Mouse (Mus musculus) myocyte (in vitro differentiated cells): ENCODE measurements around the gene Mak. TPM values are rescaled to one million over a fixed set of nuclear protein-coding genes. Genes with fewer than 3 reads are reported as not detected.

Experiments
- H3K27me3 ChIP-seq: one replicate; pipeline ENCODE4 v1.6.1; 2011; ENCODE audit not compliant: control insufficient read depth, insufficient read depth, insufficient read length
- H3K36me3 ChIP-seq: one replicate; pipeline ENCODE4 v1.6.1; 2011; ENCODE audit not compliant: control insufficient read depth, insufficient read depth
- H3K4me2 ChIP-seq: one replicate; pipeline ENCODE4 v1.6.1; 2011; ENCODE audit warnings: low read depth, control low read depth
- H3K4me3 ChIP-seq: one replicate; pipeline ENCODE4 v1.5.1; 2011; ENCODE audit warnings: mild to moderate bottlenecking, control low read depth, moderate library complexity
- H3K79me2 ChIP-seq: one replicate; pipeline ENCODE4 v1.6.1; 2011; ENCODE audit not compliant: control insufficient read depth, insufficient read depth
- H3ac ChIP-seq: one replicate; pipeline ENCODE4 v1.6.1; 2011; ENCODE audit not compliant: control insufficient read depth, insufficient read length
- CEBPB ChIP-seq: IDR thresholded peaks from 2 replicates; pipeline ENCODE4 v1.6.1; 2011; ENCODE audit warnings: mild to moderate bottlenecking, moderate library complexity; ENCODE audit not compliant: poor library complexity, insufficient read depth, severe bottlenecking
- E2F4 ChIP-seq: IDR thresholded peaks from one replicate; pipeline ENCODE4 v1.6.1; 2011; ENCODE audit warnings: mild to moderate bottlenecking, control low read depth, moderate library complexity; ENCODE audit not compliant: insufficient read depth
- MAX ChIP-seq: IDR thresholded peaks from one replicate; pipeline ENCODE4 v1.6.1; 2011; ENCODE audit warnings: low read depth, mild to moderate bottlenecking, control low read depth
- MYOD1 ChIP-seq, 3 experiments: IDR thresholded peaks; one replicate each; pipeline ENCODE4 v1.6.1; 2011; ENCODE audit warnings: control low read depth in 2 of 3, low read depth in 2 of 3, mild to moderate bottlenecking in 2 of 3, moderate library complexity in 1 of 3; ENCODE audit not compliant: insufficient read length in 2 of 3, control insufficient read depth in 1 of 3
- MYOG ChIP-seq, 3 experiments: IDR thresholded peaks; one replicate each; pipeline ENCODE4 v1.6.1; 2011; ENCODE audit warnings: control low read depth in 2 of 3, low read depth in 2 of 3, mild to moderate bottlenecking in 2 of 3; ENCODE audit not compliant: insufficient read length in 2 of 3, control insufficient read depth in 1 of 3, insufficient read depth in 1 of 3
- POLR2A ChIP-seq: IDR thresholded peaks from one replicate; pipeline ENCODE4 v1.6.1; 2011; ENCODE audit warnings: low read depth, mild to moderate bottlenecking, control low read depth, moderate library complexity; ENCODE audit not compliant: insufficient read length
- POLR2AphosphoS2 ChIP-seq: IDR thresholded peaks from one replicate; pipeline ENCODE4 v1.6.1; 2011; ENCODE audit warnings: low read depth, control low read depth; ENCODE audit not compliant: insufficient read length
- REST ChIP-seq: IDR thresholded peaks from one replicate; pipeline ENCODE4 v1.6.1; 2011; ENCODE audit warnings: mild to moderate bottlenecking, control low read depth, moderate library complexity; ENCODE audit not compliant: insufficient read depth, insufficient read length
- SRF ChIP-seq: IDR thresholded peaks from one replicate; pipeline ENCODE4 v1.6.1; 2011; ENCODE audit warnings: low read depth; ENCODE audit not compliant: control insufficient read depth, insufficient read length
- TCF12 ChIP-seq: IDR thresholded peaks from one replicate; pipeline ENCODE4 v1.6.1; 2011; ENCODE audit warnings: mild to moderate bottlenecking, control low read depth; ENCODE audit not compliant: poor library complexity, insufficient read depth, severe bottlenecking
- TCF3 ChIP-seq: IDR thresholded peaks from one replicate; pipeline ENCODE4 v1.6.1; 2011; ENCODE audit warnings: low read depth, control low read depth; ENCODE audit not compliant: insufficient read length
- USF1 ChIP-seq: IDR thresholded peaks from one replicate; pipeline ENCODE4 v1.6.1; 2011; ENCODE audit warnings: low read depth, mild to moderate bottlenecking, control low read depth, moderate library complexity
- polyA plus RNA-seq: library from polyadenylated mRNA; unstranded; fragments of >200 nt; fragmentation: generic; extraction: Trizol; gene quantifications from one replicate; pipeline ENCODE4 v1.2.1, GENCODE M21; 2012; ENCODE audit warnings: missing spikeins

Gene Mak
- polyA plus RNA-seq, 1 experiment = 0.01 TPM

- Histone ChIP-seq H3K4me2 (peak overlapping the region; percentile 66), H3K27me3 (no peaks in the 10 kb centered on the region), H3ac (no peak overlapping the region), H3K4me3 (peak overlapping the region; percentile 54), H3K79me2 (peaks cover 11% of the 10 kb centered on the region), H3K36me3 (peaks cover 5% of the 10 kb centered on the region)
- TF ChIP-seq CEBPB (no peak), MYOD1 (IDR thresholded peaks at IDR 0.05; ENCODE audit: control insufficient read depth in 1 of 3, insufficient read length in 2 of 3, low read depth in 2 of 3) (no peak), REST (no peak), TCF3 (no peak), E2F4 (no peak)
Measured at GRCm38 (mm10) chr13:41017832-41018231, 61.7 kb downstream of the Mak start.

- Histone ChIP-seq H3K36me3 (peaks cover 12% of the 10 kb centered on the region), H3K79me2 (peaks cover 11% of the 10 kb centered on the region), H3ac (peak overlapping the region; percentile 45), H3K4me2 (peak overlapping the region; percentile 66), H3K27me3 (no peaks in the 10 kb centered on the region), H3K4me3 (peak overlapping the region; percentile 54)
- no peak for TF ChIP-seq E2F4
- TF ChIP-seq CEBPB = no peak
- TF ChIP-seq POLR2A = no peak
- TF ChIP-seq SRF = no peak
- no peak for TF ChIP-seq POLR2AphosphoS2
- TF ChIP-seq TCF3 = no peak
- no peak for TF ChIP-seq MYOD1 (IDR thresholded peaks at IDR 0.05; ENCODE audit: control insufficient read depth in 1 of 3, insufficient read length in 2 of 3, low read depth in 2 of 3)
- TF ChIP-seq REST = no peak
- no peak for TF ChIP-seq TCF12
- no peak for TF ChIP-seq MAX
- TF ChIP-seq MYOG (IDR thresholded peaks at IDR 0.05; ENCODE audit: control insufficient read depth in 1 of 3, insufficient read depth in 1 of 3, insufficient read length in 2 of 3, low read depth in 2 of 3) = no peak
- TF ChIP-seq USF1 = no peak
Measured at GRCm38 (mm10) chr13:41016797-41017405, 62.6 kb downstream of the Mak start.

GRCm38 (mm10) chr13:41015829-41016634, 63.5 kb downstream of the Mak start, which contains the start of gene Tmem14c:
Gene Tmem14c (plus strand): TSS chr13:41016292.
- peak within 1 kb of the TSS; percentile 54 for H3K4me3 ChIP-seq
- H3K4me2 ChIP-seq = peak within 1 kb of the TSS; percentile 76
- H3K36me3 ChIP-seq = peaks cover 15% of the 10 kb centered on the region
- peaks cover 11% of the 10 kb centered on the region for H3K79me2 ChIP-seq
- peak within 1 kb of the TSS; percentile 45 for H3ac ChIP-seq
- TF ChIP-seq USF1 (no peak), POLR2AphosphoS2 (peak; percentile 98), E2F4 (no peak), MAX (no peak), CEBPB (no peak), TCF12 (no peak), MYOD1 (IDR thresholded peaks at IDR 0.05; ENCODE audit: control insufficient read depth in 1 of 3, insufficient read length in 2 of 3, low read depth in 2 of 3) (no peak), MYOG (IDR thresholded peaks at IDR 0.05; ENCODE audit: control insufficient read depth in 1 of 3, insufficient read depth in 1 of 3, insufficient read length in 2 of 3, low read depth in 2 of 3) (no peak), REST (no peak), POLR2A (peak; percentile 96), TCF3 (no peak), SRF (peak; percentile 59)
- no peaks in the 10 kb centered on the region for H3K27me3 ChIP-seq

GRCm38 (mm10) chr13:41008946-41009345, 70.6 kb downstream of the Mak start:
- Histone ChIP-seq H3K4me2 (no peak overlapping the region), H3ac (no peak overlapping the region), H3K79me2 (peaks cover 20% of the 10 kb centered on the region), H3K4me3 (no peak overlapping the region), H3K27me3 (no peaks in the 10 kb centered on the region), H3K36me3 (peaks cover 70% of the 10 kb centered on the region)
- no peak for TF ChIP-seq POLR2AphosphoS2
- no peak for TF ChIP-seq MYOG (IDR thresholded peaks at IDR 0.05; ENCODE audit: control insufficient read depth in 1 of 3, insufficient read depth in 1 of 3, insufficient read length in 2 of 3, low read depth in 2 of 3)
- no peak for TF ChIP-seq MYOD1 (IDR thresholded peaks at IDR 0.05; ENCODE audit: control insufficient read depth in 1 of 3, insufficient read length in 2 of 3, low read depth in 2 of 3)
- TF ChIP-seq E2F4 = no peak
- TF ChIP-seq TCF3 = no peak
- no peak for TF ChIP-seq MAX
- no peak for TF ChIP-seq SRF
- no peak for TF ChIP-seq REST
- TF ChIP-seq USF1 = no peak
- no peak for TF ChIP-seq TCF12
- no peak for TF ChIP-seq CEBPB
- TF ChIP-seq POLR2A = no peak
